Mouse (Mus musculus) subcutaneous adipose tissue, adult 2 months (tissue): Measurements from ENCODE around the gene AI661453. TPM values are rescaled to one million over a fixed set of nuclear protein-coding genes. Genes with fewer than 3 reads are reported as not detected.

ENCODE experiments used
- polyA plus RNA-seq: library from polyadenylated mRNA; depleted of rRNA; stranded (reverse); fragments of >200 nt; gene quantifications from 2 replicates; pipeline ENCODE4 v1.2.3, GENCODE M21; 2012; ENCODE audit warnings: low replicate concordance; rRNA removed

Gene AI661453
- 1.6 and 4.0 TPM in 2 replicates for polyA plus RNA-seq

DNA sequence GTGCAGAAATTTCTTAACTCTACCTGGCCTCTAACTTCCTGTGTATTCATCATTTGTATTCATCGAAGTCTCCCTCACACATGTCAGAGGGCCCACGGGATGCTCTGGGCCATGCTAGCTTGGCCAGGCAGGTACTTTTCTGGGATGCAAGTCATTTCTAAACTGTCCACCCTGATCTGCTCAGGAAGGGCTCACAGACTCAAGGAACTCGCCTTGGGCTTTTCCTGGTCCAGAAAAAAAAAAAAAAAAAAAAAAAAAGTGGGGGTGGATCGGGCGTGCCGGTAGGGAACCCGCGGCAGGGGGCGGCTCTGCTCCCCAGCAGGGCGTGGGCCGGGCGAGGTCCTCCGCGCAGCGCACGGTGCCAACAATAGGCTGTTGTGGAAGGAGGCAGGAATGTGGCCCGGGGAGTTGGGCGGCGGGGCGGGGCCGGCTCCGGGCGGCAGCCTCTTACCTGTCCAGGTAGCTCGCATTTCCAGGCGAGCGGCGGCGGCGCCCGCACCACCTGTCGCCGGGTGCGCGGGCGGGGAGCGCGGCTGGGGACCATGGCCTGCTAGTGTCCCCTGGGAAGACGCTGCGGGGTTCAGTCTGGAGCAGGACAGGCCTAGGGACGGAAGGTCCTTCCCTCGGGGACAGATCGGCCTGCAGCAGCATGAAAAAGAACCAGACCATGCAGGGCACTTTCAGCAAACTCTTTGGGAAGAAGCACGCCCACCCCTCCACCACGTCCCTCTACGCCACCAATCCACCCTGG lies at the start of gene AI661453:
Gene AI661453 (plus strand): TSS at position 460 of the 751 bp plus-strand sequence.

DNA sequence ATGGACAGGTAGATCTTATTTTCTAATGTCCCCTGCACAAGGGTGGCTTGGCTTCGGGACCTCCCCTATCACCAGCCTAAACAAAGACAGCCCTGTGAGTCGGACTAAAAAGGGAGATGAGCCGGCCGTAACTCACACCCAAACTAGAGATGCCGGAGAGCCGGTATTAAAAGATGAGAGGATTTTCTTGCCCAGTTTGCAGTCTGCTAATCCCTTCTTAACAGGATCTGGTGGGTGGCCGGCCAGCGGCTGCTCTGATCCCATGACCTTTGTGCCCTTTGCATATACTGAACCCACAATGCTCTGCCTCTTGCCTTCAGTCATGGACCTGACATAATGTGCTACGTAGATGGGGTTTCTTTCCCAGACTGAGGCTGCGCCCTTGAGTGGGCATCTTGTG lies 36.0 kb upstream of the AI661453 start, which contains the start of gene Guca1a:
Gene Guca1a (minus strand): TSS at position 134 of the 400 bp plus-strand sequence.

DNA sequence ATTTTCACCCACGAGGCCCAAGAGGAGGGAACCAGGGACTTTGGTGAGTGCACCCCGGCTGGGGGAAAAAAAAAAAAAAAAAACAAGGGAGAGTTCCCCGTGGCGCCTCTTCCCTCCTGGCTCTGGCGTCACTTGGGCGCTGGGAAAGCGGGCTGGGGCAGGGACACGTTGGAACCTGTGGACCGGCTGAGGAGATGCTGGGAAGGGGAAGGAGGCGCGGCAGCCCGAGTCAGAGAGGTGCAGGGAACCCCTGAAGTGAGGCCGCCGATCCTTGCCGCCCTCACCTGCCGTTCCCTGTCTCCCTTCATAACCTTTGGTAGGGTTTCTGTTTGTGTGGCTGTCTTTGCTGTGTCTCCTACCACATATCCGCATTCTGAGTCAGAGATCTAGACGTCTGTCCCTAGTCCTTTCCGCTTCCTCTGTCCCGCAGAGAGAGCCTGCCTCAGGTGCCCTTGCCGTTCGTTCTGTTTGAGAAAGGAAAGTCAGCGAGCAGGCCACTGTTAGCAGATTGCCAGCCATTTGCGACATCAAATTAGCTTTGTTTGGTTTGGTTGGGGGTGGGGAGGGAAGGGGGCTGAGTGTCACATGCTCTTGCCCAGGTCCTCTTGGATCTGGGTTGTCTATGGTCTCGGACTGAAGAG lies 612 bp downstream of the AI661453 start, which contains the start of gene 1700001C19Rik:
Gene 1700001C19Rik (minus strand): TSS at position 470 of the 641 bp plus-strand sequence.

DNA sequence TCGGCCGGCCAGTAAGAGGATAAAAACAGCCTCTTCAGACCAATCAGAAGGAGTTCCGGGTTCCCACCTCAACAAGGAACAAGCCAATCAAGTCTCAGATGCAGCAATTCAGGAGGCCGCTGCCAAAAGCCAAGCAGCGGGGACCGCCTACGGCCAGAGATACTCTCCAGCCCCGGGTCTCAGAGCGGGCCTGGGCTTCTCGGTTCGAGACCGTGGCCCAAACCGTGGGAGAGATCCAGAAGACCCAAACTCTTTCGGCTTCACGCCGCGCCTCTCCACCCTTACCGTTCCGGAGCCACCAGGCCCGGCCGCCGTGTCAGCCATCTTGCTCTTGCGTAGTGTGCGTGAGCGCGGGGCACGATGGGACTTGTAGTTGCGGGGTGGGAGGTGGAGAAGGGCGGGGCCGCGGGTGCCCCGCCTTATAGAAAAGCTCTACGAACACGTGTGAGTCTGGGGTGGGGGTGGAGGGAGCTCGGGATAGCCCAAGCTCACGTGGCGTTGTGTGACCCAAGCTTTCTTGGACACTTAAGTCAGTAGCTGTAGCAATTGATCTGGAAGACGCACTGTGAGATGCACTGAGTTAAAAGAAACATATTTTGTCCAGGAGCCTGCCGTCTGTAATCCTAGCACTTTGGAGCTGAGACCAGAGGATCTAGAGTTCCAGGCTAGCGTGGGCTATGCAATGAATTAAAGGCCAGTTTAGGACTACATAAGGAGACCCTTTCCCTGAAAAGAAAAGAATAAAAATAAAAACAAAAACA lies 65.7 kb downstream of the AI661453 start, which contains the start of gene Taf8:
Gene Taf8 (minus strand): TSS at position 347 of the 761 bp plus-strand sequence.

DNA sequence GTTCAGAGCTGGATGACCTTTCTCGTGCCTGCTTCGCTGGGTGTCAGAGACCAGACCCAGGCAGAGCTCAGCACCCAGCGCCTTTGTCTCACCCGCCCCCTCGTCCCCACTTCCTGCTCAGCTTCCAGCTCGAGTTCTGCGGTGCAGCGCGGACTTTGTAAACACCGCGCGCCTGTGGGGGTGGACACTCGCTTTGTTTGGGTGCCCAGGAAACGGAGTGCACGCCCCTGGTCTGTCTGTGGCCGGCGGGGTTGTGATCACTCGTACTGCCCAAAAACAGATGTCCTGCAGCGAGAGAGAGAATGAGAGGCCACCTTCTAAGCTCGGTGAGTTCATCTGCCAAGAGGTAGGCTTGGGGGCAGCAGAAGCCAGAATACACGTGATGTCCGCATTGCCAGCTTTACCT lies 68.5 kb downstream of the AI661453 start, which contains the start of gene Ccnd3:
Gene Ccnd3 (plus strand): TSS at position 111 of the 406 bp plus-strand sequence.

Other genes with a start within 250 kb of the AI661453 start
- 31.0 and 34.9 TPM in 2 replicates for gene Mrps10, start 67.7 kb upstream of the AI661453 start, polyA plus RNA-seq
- gene Guca1b, start 51.2 kb upstream of the AI661453 start, polyA plus RNA-seq: 0.75 and 2.6 TPM in 2 replicates
- 1.5 and 5.1 TPM in 2 replicates for gene Guca1a, start 36.0 kb upstream of the AI661453 start, polyA plus RNA-seq
- 0.06 and 0.39 TPM in 2 replicates for gene 1700001C19Rik, start 761 bp downstream of the AI661453 start, polyA plus RNA-seq
- gene Taf8, start 65.7 kb downstream of the AI661453 start, polyA plus RNA-seq: 25.0 and 34.5 TPM in 2 replicates
- 165 and 189 TPM in 2 replicates for gene Ccnd3, start 68.4 kb downstream of the AI661453 start, polyA plus RNA-seq
- gene Bysl, start 174.9 kb downstream of the AI661453 start, polyA plus RNA-seq: 12.1 and 16.8 TPM in 2 replicates
- gene Med20, start 175.0 kb downstream of the AI661453 start, polyA plus RNA-seq: 30.1 and 35.1 TPM in 2 replicates
- 0.92 and 3.5 TPM in 2 replicates for gene Gm20517, start 175.0 kb downstream of the AI661453 start, polyA plus RNA-seq
- gene Usp49, start 194.1 kb downstream of the AI661453 start, polyA plus RNA-seq: 10.6 and 11.0 TPM in 2 replicates